Mouse (Mus musculus) layer of hippocampus, postnatal 10 days (tissue): Measurements from ENCODE around the gene Mkrn2os. TPM values are rescaled to one million over a fixed set of nuclear protein-coding genes. Genes with fewer than 3 reads are reported as not detected.

Source experiments
- DNase-seq, 2 experiments: peaks; one replicate each; pipeline ENCODE4 v3.0.0; 2021; ENCODE audit warnings: low spot score in 2 of 2
- total RNA-seq, 2 experiments: library from RNA; stranded (reverse); gene quantifications; 2 replicates each; pipeline ENCODE4 v1.2.3; 2021

Gene Mkrn2os
- total RNA-seq, 2 experiments from 2014 or later = not detected

DNA sequence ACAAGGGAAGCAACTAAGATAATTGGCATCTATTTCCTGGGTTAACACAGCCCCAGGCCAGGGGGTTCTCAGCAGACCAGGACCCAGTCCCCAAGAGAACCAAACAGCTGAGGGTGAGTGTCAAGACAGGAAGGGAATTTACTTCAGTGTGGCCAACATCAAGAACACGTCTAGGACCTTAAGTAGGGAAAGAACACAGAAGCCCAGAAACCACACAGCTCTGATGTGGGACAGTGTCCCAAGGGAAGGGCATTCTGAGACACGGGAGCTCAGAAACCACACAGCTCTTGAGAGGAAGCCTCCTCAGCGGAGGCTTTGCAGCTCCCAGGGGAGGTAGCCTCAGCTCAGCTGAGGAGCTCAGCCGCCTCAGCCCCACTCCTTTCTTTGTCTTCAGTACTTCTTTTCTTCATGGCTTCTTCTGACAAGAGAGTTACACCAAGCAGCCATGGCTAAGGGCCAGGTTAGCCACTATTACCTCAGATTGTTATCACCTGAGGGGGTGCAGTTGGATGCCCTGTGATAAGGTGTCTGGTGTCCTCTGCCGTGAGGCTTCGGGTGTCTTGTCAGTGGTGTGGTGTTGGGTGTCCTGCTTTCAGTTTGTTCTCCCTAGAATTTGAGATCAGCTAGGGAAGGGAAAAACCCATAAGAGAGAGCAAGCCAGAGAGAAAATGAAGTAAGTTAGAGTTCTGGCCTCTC is 8.8 kb downstream of the Mkrn2os start:
- DNase-seq = no peak

GRCm38 (mm10) chr6:115582328-115583115 is 9.9 kb downstream of the Mkrn2os start:
- no peak for DNase-seq

DNA sequence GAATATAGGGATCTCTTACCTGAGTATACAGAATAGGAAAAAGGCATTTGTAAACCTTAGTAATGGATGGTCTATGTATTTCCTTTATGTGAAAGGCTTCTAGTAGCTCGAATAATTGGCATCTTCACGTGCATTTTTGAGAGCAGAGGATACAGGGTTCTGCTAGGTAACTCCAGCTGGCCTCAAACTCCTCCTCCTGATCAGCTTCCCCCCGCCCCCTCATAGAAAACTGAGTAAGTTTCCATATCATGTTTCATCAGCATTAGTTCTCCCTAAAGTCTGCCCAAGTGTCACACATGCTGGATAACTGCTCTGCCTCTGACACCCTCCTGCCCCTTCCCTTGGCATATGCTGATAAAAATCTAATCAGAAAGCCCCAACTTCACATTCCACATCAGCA is 11.6 kb downstream of the Mkrn2os start:
- DNase-seq = no peak

- DNase-seq = no peak
Observed at GRCm38 (mm10) chr6:115577941-115578340, 14.4 kb downstream of the Mkrn2os start.

DNA sequence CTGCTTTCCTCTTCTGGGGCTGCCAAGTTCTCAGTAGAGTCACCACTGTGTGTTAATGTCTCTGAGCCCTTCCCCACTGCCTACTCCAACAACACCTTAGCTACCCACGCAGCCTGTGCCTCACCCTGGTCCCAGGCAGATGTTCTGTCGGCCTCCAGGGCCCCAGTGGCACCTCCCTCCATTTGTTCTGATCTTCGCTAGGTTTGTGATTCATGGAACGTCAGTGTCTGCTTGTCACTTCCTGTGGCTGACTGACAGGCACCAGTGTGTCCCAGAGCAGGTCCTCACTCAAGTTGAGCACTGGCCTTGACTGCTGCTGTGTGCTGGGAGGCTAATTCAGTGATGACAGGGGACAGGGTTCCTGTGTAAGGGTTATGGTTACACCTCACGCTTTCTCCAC is 15.0 kb downstream of the Mkrn2os start:
- no peak for DNase-seq

DNA sequence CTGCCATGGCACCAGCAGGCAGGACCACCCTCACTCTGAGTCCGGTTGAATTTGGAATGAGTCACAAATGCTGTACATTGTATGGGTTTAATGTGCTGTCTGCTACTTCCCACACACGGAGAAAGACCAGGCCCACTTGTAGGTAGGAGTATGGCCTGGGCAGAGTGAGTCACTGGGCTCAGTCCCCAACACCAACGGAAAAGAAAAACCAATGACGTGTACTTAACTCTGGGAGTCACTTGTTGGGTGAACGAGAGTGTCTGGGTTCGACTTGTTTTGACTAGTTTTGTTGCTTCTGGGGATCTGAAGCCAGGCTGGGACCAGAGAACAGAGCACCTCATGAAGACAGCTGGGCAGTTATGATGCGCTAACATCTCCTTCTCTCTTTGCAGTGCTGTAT is 18.2 kb downstream of the Mkrn2os start:
- DNase-seq = no peak

DNA sequence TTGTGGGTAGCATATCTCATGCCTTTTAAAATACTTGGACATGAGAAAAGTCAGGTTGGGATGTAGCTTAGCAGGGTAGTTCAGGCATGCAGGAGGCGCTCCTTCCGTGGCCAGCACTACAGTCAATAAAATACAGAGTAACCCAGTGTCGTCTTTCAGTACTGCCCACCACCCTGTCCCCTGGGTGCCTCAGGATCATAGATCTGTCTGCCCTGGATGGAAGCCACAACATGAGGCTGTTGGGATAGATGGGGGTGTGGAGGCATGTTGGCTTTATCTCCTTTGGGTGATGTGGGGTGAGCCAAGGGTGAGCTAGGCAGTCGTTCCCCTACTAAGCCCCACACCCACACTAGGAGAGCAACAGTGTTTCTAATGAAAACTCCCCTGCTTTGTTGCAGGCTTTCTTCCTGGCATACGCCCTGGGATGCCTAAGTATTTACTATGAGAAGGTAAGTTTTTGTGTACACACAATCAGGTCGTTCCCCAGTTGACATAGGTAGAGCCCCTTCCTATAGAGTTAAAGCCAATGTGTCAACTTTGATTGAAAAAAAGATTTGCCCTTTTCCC is 26.8 kb downstream of the Mkrn2os start:
- no peak for DNase-seq

DNA sequence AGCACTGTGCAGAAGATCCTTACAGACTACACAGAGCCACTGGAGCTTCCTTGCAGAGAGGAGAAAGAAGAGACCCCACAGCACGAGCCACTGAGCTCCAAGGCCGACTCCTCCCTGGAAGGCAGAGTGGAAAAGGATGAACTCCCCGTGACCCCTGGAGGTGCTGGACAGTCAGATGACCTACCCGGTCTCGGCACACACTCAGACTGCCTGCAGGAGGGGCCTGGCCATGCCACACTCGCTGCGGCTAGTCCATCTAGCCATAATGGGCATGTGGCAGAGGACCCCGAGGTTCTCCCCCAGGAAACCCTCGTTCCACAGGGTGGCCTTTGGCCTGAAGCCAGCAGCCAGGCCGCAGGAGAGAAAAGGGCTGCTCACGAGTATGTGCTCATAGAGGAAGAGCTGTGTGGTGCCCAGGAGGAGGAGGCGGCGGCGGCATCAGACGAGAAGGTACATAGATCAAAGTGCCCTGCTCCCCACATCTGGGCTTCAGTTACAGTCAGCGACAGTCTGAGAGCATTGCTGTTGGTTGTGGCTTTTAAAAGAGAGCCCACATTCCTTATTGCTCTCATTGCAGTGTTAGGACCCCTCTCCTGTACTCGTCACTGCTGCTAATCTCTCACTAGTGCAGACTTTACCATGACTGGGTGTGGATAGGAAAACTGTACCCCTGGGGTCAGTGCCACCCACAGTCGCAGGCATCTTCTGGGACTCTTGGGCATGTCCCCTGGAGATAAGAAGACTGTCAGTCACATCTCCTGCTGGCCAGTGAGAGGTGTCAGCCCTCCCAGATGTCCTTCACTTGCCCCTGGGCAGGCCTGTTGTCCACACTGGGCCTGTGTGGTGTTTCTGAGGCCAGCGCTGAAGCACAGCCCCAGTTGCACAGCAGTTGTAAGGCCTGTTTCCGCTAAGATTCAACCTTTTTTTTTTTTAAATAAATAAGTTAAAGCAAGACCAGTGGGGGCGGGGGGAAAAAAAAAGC is 32.4 kb downstream of the Mkrn2os start:
- no peak for DNase-seq

GRCm38 (mm10) chr6:115558176-115558575 is 34.2 kb downstream of the Mkrn2os start:
- DNase-seq = no peak

- no peak for DNase-seq
Observed at GRCm38 (mm10) chr6:115555485-115555884, 36.9 kb downstream of the Mkrn2os start.

- peak; percentile 56 to 62 for DNase-seq
Observed at GRCm38 (mm10) chr6:115546276-115546675, 46.1 kb downstream of the Mkrn2os start.

GRCm38 (mm10) chr6:115544442-115544970 is 47.9 kb downstream of the Mkrn2os start, which contains the start of gene Tsen2:
Tsen2 (plus strand) TSS chr6:115544664.
- DNase-seq = peak; percentile 97 to 98

DNA sequence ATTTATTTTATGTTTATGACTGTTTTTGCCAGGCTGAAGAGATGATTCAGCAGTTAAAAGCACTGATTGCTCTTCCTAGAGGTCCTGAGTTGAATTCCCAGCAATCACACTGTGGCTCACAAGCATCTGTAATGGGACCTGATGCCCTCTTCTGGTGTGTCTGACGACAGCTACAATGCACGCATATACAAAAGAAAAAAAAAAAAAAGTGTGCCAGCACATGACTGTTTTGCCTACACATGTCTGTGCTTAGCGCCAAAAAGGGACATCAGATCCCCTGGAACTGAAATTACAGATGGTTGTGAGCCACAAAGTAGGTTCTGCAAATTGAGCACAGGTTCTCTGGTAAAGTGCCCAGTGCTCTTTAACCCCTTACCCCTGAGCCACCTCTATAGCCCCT is 50.0 kb downstream of the Mkrn2os start:
- no peak for DNase-seq

DNA sequence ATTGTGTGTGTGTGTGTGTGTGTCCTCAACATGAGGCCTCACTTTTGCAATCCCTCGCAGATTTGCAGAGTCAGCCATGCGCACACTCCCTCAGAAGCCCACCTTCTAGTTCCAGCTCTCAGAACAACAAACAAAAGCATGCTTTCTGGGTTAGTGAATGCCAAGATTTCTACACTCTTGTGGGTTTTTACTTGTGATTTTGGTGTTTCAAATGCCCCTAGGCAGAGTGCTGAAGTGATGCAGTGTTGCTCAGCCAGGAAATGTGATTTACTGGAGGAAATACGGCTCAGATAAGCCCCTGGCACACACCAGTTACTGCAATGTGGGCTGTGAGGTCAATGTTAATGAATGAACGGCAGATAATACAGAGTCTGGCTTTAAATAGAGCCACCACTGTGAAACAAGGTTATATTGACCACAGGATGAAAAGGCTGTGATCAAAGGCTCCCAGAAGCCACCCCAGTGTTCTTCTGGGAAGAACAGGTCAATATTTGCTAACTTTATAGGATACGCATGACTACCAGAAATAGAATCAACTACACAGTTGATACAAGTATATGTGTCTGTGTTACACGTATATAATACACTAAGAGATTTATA is 50.6 kb downstream of the Mkrn2os start:
- no peak for DNase-seq

DNA sequence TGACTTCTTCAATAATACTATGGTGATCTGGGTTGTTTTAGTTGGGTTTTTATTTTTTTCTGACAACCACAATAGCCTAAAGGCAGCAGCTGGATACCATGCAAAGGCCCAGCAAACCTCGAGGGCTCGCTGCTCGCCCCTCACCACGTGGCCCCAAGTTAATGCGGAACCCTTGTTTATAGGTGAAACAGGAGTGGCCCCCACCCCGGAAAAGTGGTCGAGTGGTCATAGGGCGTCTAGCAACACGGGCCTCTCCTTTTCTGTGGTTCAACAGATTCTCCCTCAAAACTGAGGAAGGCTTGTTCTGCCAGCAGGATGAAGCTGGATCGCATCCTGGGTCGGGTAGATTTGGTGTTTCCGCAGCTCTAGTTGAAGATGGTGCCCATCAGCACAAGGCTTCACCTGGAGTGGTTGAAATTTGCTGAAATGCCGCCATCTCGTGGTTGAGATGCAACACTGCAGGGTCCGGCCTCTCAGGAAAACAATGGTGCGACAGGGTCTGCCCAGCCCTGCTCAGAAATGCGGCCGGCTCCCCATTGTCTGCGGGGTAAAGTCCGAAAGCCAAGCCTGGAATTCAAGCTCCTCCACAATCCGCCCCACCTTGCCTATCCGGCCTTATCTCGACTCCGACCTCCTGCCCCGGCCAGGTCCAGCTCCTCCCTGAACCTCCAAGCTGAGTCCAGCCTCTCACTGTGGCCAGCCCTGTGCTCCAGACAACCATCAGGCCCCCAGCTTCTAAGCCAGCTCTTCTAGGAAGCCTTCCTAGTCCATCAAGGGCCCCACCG is 53.5 kb downstream of the Mkrn2os start:
- DNase-seq = peak; percentile 89 to 93

DNA sequence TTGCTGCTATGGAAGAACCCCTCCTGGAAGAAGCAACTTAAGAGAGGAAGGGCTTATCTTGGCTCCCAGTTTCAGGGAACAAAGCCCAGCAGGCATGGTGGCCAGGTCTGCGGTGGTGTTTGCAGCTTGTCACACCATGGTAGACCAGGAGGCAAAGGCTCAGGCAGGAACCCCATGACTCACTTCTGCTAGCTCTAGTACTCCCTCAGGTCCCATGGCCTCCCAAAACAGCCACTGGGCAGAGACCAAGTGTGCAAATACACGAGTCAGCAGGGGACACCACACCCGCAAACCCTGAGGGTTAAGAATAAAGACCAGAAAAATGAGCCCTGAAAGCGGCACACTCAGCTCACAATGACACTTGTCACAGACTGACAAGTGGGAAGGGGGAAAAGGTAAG is 56.2 kb downstream of the Mkrn2os start:
- DNase-seq = no peak

DNA sequence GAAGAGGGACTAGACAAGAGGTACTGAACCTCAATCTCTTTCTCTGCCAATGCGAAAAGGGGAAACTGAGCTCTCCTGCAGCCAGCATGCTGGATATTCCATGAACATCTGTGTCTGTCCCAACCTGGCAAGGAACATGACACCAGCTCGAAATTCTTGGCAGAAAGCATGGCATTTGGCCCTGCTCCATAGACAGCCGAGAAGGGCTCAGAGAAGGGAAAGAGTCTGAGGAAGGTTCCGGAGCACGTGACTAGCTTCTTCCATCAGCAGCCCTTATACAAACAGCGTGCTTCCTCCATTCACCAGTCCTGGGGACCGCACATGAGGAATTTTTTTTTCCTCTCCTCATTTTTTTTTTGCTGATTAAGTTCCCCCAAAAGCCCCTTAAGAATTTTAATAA is 57.8 kb downstream of the Mkrn2os start:
- DNase-seq = no peak
